Mouse (Mus musculus) hindbrain, embryonic 14.5 days (tissue): ENCODE measurements at regions not wholly inside any gene's neighbourhood (a gene's known extent, or its start where the extent isn't known, plus 50 kb on each side); places are given as distances from the start of the nearest gene placed in this dataset.

Experiments
- ATAC-seq: fragments of 200-750 bp; cut with Nextera tagmentation; 2 replicates; pipeline ENCODE4 v1.8.0; 2017; ENCODE audit warnings: moderate number of reproducible peaks, mild to moderate bottlenecking, moderate TSS enrichment, moderate library complexity; ENCODE audit not compliant: low FRiP score
- DNase-seq: peaks from one replicate; pipeline ENCODE4 v3.0.0-alpha.2; 2015; ENCODE audit warnings: low spot score
- H3K27ac ChIP-seq: fragments of 300-500 bp; sonication (generic); 2 replicates; pipeline ENCODE4 v1.5.1; 2014; ENCODE audit warnings: mild to moderate bottlenecking, moderate library complexity
- H3K27me3 ChIP-seq: fragments of 300-500 bp; sonication (generic); 2 replicates; pipeline ENCODE4 v1.6.1; 2014; ENCODE audit warnings: mild to moderate bottlenecking, low read length, mixed read lengths; ENCODE audit not compliant: control insufficient read depth, insufficient read depth
- H3K36me3 ChIP-seq: fragments of 300-500 bp; sonication (generic); replicated peaks from 2 replicates; pipeline ENCODE4 v1.6.1; 2014; ENCODE audit not compliant: control insufficient read depth, insufficient read depth
- H3K4me1 ChIP-seq: fragments of 300-500 bp; sonication (generic); replicated peaks from 2 replicates; pipeline ENCODE4 v1.6.1; 2014; ENCODE audit warnings: antibody characterized with exemption, low read length, mixed read lengths; ENCODE audit not compliant: control insufficient read depth, insufficient read depth
- H3K4me2 ChIP-seq: fragments of 300-500 bp; sonication (generic); replicated peaks from 2 replicates; pipeline ENCODE4 v1.6.1; 2014; ENCODE audit warnings: mild to moderate bottlenecking, moderate library complexity
- H3K4me3 ChIP-seq: fragments of 300-500 bp; sonication (generic); replicated peaks from 2 replicates; pipeline ENCODE4 v1.5.1; 2014; ENCODE audit warnings: mild to moderate bottlenecking, low read length
- H3K9ac ChIP-seq: fragments of 300-500 bp; sonication (generic); 2 replicates; pipeline ENCODE4 v1.6.1; 2014
- H3K9me3 ChIP-seq: fragments of 300-500 bp; sonication (generic); 2 replicates; pipeline ENCODE4 v1.6.1; 2016; ENCODE audit warnings: low read length; ENCODE audit not compliant: control insufficient read depth
- WGBS: fragments of 180-500 bp; shearing (Covaris S2); extraction: QIAGEN DNeasy Blood & Tissue Kit; methylation state at CpG from one replicate; pipeline ENCODE4 v1.1.7; 2014; 5-methylcytosine and 5-hydroxymethylcytosine counted together

DNA sequence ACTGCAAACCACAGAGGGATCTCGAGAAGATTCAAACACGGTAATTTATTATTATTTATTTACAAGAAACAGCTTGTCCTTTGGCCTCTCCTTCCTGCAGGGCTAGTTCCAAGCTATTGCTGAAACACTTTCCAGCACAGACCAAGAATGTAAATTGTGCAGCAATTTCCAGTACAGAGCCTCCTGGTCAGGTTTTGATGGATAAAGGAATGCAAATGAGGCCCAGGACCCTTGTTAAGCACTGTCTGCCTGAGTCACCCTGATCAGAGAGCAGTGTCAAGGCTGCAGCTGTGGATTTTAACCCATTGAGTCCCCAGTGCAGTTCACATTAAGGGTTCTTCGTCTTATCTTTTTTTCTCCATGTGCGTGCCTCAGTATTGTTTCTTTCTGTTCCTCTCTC is 142.3 kb upstream of the Zkscan2 start:
- Histone ChIP-seq H3K9ac (no peak overlapping the region), H3K36me3 (no peaks in the 10 kb centered on the region), H3K4me1 (no peaks in the 10 kb centered on the region), H3K27ac (no peak overlapping the region), H3K4me3 (no peak overlapping the region), H3K4me2 (no peak overlapping the region), H3K27me3 (no peaks in the 10 kb centered on the region), H3K9me3 (no peaks in the 10 kb centered on the region)
- WGBS, result 42% methylated on average over 4 of the region's 4 CpGs
- ATAC-seq (no peak), DNase-seq (no peak)

DNA sequence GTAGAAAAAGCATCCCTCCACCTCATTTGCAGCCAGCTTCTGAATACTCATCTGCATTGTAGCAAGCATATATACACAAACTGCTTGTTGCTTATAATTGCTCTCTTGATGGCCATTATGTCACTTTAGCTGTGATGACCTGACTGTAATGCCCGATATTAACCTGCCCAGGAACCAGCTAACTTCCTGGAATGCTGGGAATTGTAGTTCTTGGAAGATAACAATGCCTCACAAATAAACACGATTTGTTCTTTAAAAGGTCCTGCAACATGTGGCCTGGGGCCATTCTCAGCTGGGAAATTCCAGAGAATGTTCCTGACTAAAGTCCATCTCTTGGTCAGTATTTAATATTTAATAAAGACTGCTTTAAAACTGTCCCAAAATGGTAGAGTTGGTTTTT is 143.2 kb upstream of the Zkscan2 start:
- Histone ChIP-seq H3K4me3 (no peak overlapping the region), H3K27ac (no peak overlapping the region), H3K4me2 (no peak overlapping the region), H3K4me1 (no peaks in the 10 kb centered on the region), H3K9me3 (no peaks in the 10 kb centered on the region), H3K36me3 (no peaks in the 10 kb centered on the region), H3K27me3 (no peaks in the 10 kb centered on the region), H3K9ac (no peak overlapping the region)
- 56% methylated on average over 2 of the region's 2 CpGs for WGBS
- DNase-seq (no peak), ATAC-seq (no peak)

- H3K4me3 ChIP-seq, result no peak overlapping the region
- H3K9me3 ChIP-seq, result no peaks in the 10 kb centered on the region
- no peaks in the 10 kb centered on the region for H3K4me1 ChIP-seq
- H3K36me3 ChIP-seq, result no peaks in the 10 kb centered on the region
- WGBS, result 91% methylated on average over 3 of the region's 3 CpGs
- DNase-seq (no peak), ATAC-seq (no peak)
- H3K27ac ChIP-seq, result no peak overlapping the region
- no peaks in the 10 kb centered on the region for H3K27me3 ChIP-seq
- no peak overlapping the region for H3K4me2 ChIP-seq
- H3K9ac ChIP-seq, result no peak overlapping the region
These were observed 145.3 kb upstream of the Zkscan2 start for GRCm38 (mm10) chr7:123645521-123645920.

DNA sequence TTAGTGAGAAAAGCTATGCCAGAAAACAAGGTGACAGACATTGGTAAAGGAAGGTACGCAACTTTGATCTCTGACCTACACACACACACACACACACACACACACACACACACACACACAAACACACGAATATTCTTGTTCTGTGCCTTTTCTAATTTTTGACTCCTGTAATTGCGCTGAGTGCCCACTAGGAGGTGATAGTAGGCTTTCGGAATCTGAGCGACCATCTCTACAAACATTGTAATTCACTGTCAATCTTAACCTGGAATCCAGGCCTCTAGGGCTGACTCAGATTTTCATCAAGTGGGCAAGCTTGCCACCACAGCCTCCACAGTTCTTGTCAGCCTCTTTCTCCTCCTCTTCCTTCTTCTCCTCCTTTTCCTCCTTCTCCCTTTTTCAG is 165.2 kb upstream of the Zkscan2 start:
- H3K4me2 ChIP-seq, result no peak overlapping the region
- H3K9me3 ChIP-seq, result 0 out of 2 replicates have a peak, but pooled peaks cover 4% of the 10 kb centered on the region
- H3K4me1 ChIP-seq, result no peaks in the 10 kb centered on the region
- no peaks in the 10 kb centered on the region for H3K36me3 ChIP-seq
- no peaks in the 10 kb centered on the region for H3K27me3 ChIP-seq
- ATAC-seq (no peak), DNase-seq (no peak)
- no peak overlapping the region for H3K4me3 ChIP-seq
- H3K27ac ChIP-seq, result no peak overlapping the region
- WGBS, result 56% methylated on average over 5 of the region's 5 CpGs
- no peak overlapping the region for H3K9ac ChIP-seq

GRCm38 (mm10) chr7:123684762-123685161 is 184.5 kb upstream of the Zkscan2 start:
- 93% methylated on average over 3 of the region's 3 CpGs for WGBS
- Histone ChIP-seq H3K4me3 (no peak overlapping the region), H3K27me3 (no peaks in the 10 kb centered on the region), H3K4me2 (no peak overlapping the region), H3K9me3 (no peaks in the 10 kb centered on the region), H3K4me1 (no peaks in the 10 kb centered on the region), H3K27ac (no peak overlapping the region), H3K9ac (no peak overlapping the region), H3K36me3 (no peaks in the 10 kb centered on the region)
- no peak for DNase-seq
- ATAC-seq, result no peak

DNA sequence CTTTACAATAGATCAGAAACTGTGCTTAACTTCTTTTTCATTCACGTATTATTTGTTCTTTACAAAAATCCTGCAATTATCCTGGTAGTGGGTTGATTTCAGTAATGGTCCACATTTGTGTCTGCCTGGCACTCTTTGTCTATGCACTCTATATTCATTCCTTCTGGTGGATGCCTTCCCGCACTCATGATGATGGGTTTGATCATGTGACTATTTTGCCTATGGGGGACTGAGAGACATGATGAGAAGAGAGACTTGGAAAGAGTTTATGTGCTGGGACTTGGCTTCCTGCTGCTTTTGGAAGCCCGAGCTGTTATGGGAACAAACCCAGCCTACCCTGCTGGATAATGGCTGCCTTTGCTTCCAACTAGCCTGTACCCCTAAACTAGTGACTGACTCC is 186.3 kb upstream of the Zkscan2 start:
- Histone ChIP-seq H3K4me2 (no peak overlapping the region), H3K36me3 (no peaks in the 10 kb centered on the region), H3K27ac (no peak overlapping the region), H3K4me1 (no peaks in the 10 kb centered on the region), H3K4me3 (no peak overlapping the region), H3K27me3 (no peaks in the 10 kb centered on the region), H3K9me3 (no peaks in the 10 kb centered on the region), H3K9ac (no peak overlapping the region)
- DNase-seq, result no peak
- no peak for ATAC-seq
- WGBS, result 79% methylated on average over 3 of the region's 3 CpGs

DNA sequence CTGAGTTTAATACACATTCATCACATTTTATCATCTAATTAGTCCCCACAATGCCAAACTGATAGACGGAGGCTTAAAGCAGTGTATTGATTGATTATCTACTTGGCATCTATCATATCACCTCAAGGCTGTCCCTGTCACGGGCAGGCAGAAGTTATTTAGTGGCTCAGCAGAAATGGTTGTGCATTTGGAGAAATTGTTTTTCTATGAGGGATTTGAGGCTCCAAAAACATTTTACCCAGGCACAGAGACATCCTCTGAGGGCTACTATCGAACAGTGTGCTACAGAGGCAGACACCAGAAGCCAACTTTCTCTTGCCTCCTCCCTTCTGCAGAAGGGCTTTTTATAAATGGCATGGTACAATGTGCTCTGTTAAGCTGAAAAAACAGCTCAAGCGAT is 230.8 kb upstream of the Zkscan2 start:
- Histone ChIP-seq H3K4me3 (no peak overlapping the region), H3K9ac (no peak overlapping the region), H3K27me3 (no peaks in the 10 kb centered on the region), H3K9me3 (no peaks in the 10 kb centered on the region), H3K4me2 (no peak overlapping the region), H3K36me3 (no peaks in the 10 kb centered on the region), H3K27ac (no peak overlapping the region), H3K4me1 (no peaks in the 10 kb centered on the region)
- ATAC-seq (no peak), DNase-seq (no peak)
- WGBS, result 48% methylated on average over 4 of the region's 4 CpGs

GRCm38 (mm10) chr7:123733061-123733460 is 232.8 kb upstream of the Zkscan2 start:
- H3K9ac ChIP-seq, result no peak overlapping the region
- ATAC-seq (no peak), DNase-seq (no peak)
- H3K4me3 ChIP-seq, result no peak overlapping the region
- H3K9me3 ChIP-seq, result no peaks in the 10 kb centered on the region
- no peak overlapping the region for H3K4me2 ChIP-seq
- no peaks in the 10 kb centered on the region for H3K27me3 ChIP-seq
- WGBS, result 87% methylated on average over 3 of the region's 3 CpGs
- no peak overlapping the region for H3K27ac ChIP-seq
- no peaks in the 10 kb centered on the region for H3K36me3 ChIP-seq
- no peaks in the 10 kb centered on the region for H3K4me1 ChIP-seq

GRCm38 (mm10) chr7:123747986-123748385 is 234.7 kb upstream of the Hs3st4 start:
- H3K4me2 ChIP-seq, result no peak overlapping the region
- WGBS, result 53% methylated on average over 4 of the region's 4 CpGs
- H3K9ac ChIP-seq, result no peak overlapping the region
- no peak overlapping the region for H3K4me3 ChIP-seq
- H3K27ac ChIP-seq, result no peak overlapping the region
- H3K27me3 ChIP-seq, result no peaks in the 10 kb centered on the region
- peak; percentile 53 for DNase-seq
- ATAC-seq, result no peak; the same call in 1 of the 2 replicates
- no peaks in the 10 kb centered on the region for H3K9me3 ChIP-seq
- no peaks in the 10 kb centered on the region for H3K36me3 ChIP-seq
- H3K4me1 ChIP-seq, result no peaks in the 10 kb centered on the region

DNA sequence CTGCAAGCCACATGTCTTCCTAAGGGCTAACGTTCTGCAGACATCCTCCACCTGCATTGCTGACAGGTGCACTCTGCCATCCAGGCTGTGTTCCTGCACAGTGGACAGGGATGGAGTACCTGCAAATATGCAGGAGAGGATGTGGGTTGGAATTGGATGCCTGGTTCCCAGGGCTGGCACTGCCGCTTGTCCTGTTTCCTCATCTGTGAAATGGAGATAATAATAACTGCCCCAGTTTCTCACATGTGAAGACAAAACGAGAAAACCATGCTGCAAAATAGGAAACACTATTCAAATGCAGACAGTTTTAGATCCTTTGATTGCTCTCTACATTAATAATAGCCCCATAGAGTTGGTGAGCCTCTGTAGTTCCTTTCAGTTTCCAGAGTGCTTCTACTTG is 229.4 kb upstream of the Hs3st4 start:
- 82% methylated on average over 3 of the region's 3 CpGs for WGBS

More for the DNA sequence above, 229.4 kb upstream of the Hs3st4 start:
- Histone ChIP-seq H3K4me3 (no peak overlapping the region), H3K4me1 (no peaks in the 10 kb centered on the region), H3K9me3 (no peaks in the 10 kb centered on the region), H3K27ac (no peak overlapping the region), H3K27me3 (no peaks in the 10 kb centered on the region), H3K36me3 (no peaks in the 10 kb centered on the region), H3K9ac (no peak overlapping the region), H3K4me2 (no peak overlapping the region)
- no peak for DNase-seq
- no peak for ATAC-seq
